13 mouse cellular contexts compared by ENCODE assay signal in genomic region chr15:79827778-79828210, GRCm38 (mm10). TPM values are rescaled to one million over a fixed set of nuclear protein-coding genes. Genes with fewer than 3 reads are reported as not detected.
A peak's percentile ranks its signal among the peaks of the same experiment; 100 is the strongest.
DNase-seq lines count a peak whose midpoint lies in the region; ATAC-seq lines count a peak whose summit lies in the region.
"Had no signal": no experiment of that assay in that cellular context is flagged by ENCODE, and none has a peak within 500 bp of the region (broad histone marks: within the 10 kb centered on the region; RNA-seq: fewer than 3 reads in every experiment).

No protein-coding gene starts in this region.

- peaks cover 20% of the 10 kb centered on the region; the same call in 1 of the 2 replicates for H3K36me3 ChIP-seq in heart, embryonic 15.5 days
- H3K36me3 ChIP-seq in stomach, embryonic 15.5 days, result peaks cover 29% of the 10 kb centered on the region

- H3K27me3 ChIP-seq in heart, embryonic 15.5 days, result no peaks in the 10 kb centered on the region
- H3K27me3 ChIP-seq in stomach, embryonic 15.5 days (replicated peaks), result no peaks in the 10 kb centered on the region

- no peak overlapping the region for H3K9ac ChIP-seq in heart, embryonic 15.5 days
- no peak overlapping the region for H3K9ac ChIP-seq in stomach, embryonic 15.5 days
- H3K9ac ChIP-seq: liver, embryonic 14.5 days had no signal

- no peak overlapping the region for H3K4me3 ChIP-seq in heart, embryonic 15.5 days
- H3K4me3 ChIP-seq in stomach, embryonic 15.5 days (replicated peaks), result no peak overlapping the region

- DNase-seq in cerebellum, adult 9-10 months, result peak; percentile 61
- DNase-seq in cerebellum, adult 11-12 months, result no peak
- DNase-seq in heart, adult 9 months (ENCODE audit: low spot score in 2 of 2), result no peak
- DNase-seq in right cerebral cortex, postnatal 4 days, result peak; percentile 36
- DNase-seq in right cerebral cortex, postnatal 36 days (ENCODE audit: low spot score in 2 of 2), result no peak
- DNase-seq in thymus, postnatal 36 days, result no peak
- DNase-seq: adrenal gland, postnatal 25 days; gastrocnemius, postnatal 36 days had no signal

- no peak overlapping the region for H3K27ac ChIP-seq in heart, embryonic 15.5 days
- no peak overlapping the region for H3K27ac ChIP-seq in stomach, embryonic 15.5 days
- H3K27ac ChIP-seq: liver, embryonic 14.5 days had no signal

- peaks cover 83% of the 10 kb centered on the region for H3K4me1 ChIP-seq in heart, embryonic 15.5 days (replicated peaks)
- peaks cover 63% of the 10 kb centered on the region for H3K4me1 ChIP-seq in stomach, embryonic 15.5 days

- no peaks in the 10 kb centered on the region for H3K9me3 ChIP-seq in heart, embryonic 15.5 days (replicated peaks)
- H3K9me3 ChIP-seq in stomach, embryonic 15.5 days, result no peaks in the 10 kb centered on the region

- ATAC-seq in heart, embryonic 15.5 days (replicated peaks; ENCODE audit: insufficient number of reproducible peaks, insufficient read depth, low FRiP score, low read depth), result no peak
- ATAC-seq in stomach, embryonic 15.5 days (ENCODE audit: insufficient read depth, low FRiP score, low read depth), result no peak
- ATAC-seq: intestine, embryonic 16.5 days had no signal

- 80% methylated on average over 11 of the region's 11 CpGs for WGBS in heart, embryonic 15.5 days
- WGBS in stomach, embryonic 15.5 days, result 83% methylated on average over 11 of the region's 11 CpGs

- 0 out of 2 replicates have a peak overlapping the region, but pooled peaks have one; percentile 17 for H3K4me2 ChIP-seq in heart, embryonic 15.5 days
- H3K4me2 ChIP-seq in stomach, embryonic 15.5 days, result 0 out of 2 replicates have a peak overlapping the region, but pooled peaks have one; percentile 29

RNA-seq across cellular contexts. Expression of gene Npcd, which starts 6.2 kb away (rescaled TPM):
- polyA plus RNA-seq in heart, embryonic 15.5 days (2015; fragmentation: Nextera tagmentation; extraction: Ambion mirVana), result 0.27 TPM in 1 of 2 replicates, not detected in the other
- not detected in 2 replicates for polyA plus RNA-seq in stomach, embryonic 15.5 days (2015; fragmentation: Nextera tagmentation; extraction: Ambion mirVana)
- polyA plus RNA-seq: heart, postnatal 0 days; intestine, embryonic 16.5 days had no signal

RNA-seq across cellular contexts. Expression of gene Cbx6, which starts 6.7 kb away (rescaled TPM):
- polyA plus RNA-seq in heart, embryonic 15.5 days (2015; fragmentation: Nextera tagmentation; extraction: Ambion mirVana), result 52.1 and 65.7 TPM in 2 replicates
- polyA plus RNA-seq in stomach, embryonic 15.5 days (2015; fragmentation: Nextera tagmentation; extraction: Ambion mirVana), result 62.6 and 68.0 TPM in 2 replicates

RNA-seq across cellular contexts. Expression of gene Nptxr, which starts 23.2 kb away (rescaled TPM):
- polyA plus RNA-seq in heart, embryonic 15.5 days (2015; fragmentation: Nextera tagmentation; extraction: Ambion mirVana), result 1.8 and 3.6 TPM in 2 replicates
- 4.5 and 4.8 TPM in 2 replicates for polyA plus RNA-seq in stomach, embryonic 15.5 days (2015; fragmentation: Nextera tagmentation; extraction: Ambion mirVana)

RNA-seq across cellular contexts. Expression of gene Dnal4, which starts 50.1 kb away (rescaled TPM):
- polyA plus RNA-seq in heart, embryonic 15.5 days (2015; fragmentation: Nextera tagmentation; extraction: Ambion mirVana), result 37.2 and 46.0 TPM in 2 replicates
- 44.4 and 50.4 TPM in 2 replicates for polyA plus RNA-seq in stomach, embryonic 15.5 days (2015; fragmentation: Nextera tagmentation; extraction: Ambion mirVana)

Comparison
In these comparisons a context has a peak if more than half of its experiments do, and no peak if none do; other contexts are left out.
1. DNase-seq: peak in cerebellum, adult 9-10 months (single experiment) and right cerebral cortex, postnatal 4 days (single experiment); none in cerebellum, adult 11-12 months (single experiment), heart, adult 9 months (0 of 2), right cerebral cortex, postnatal 36 days (0 of 2) and thymus, postnatal 36 days (0 of 2).